Comparison of ENCODE assay signal across 28 mouse cellular contexts in genomic region chr9:35632981-35633380, GRCm38 (mm10). TPM values are rescaled to one million over a fixed set of nuclear protein-coding genes. Genes with fewer than 3 reads are reported as not detected.
A peak's percentile ranks its signal among the peaks of the same experiment; 100 is the strongest.
DNase-seq lines count a peak whose midpoint lies in the region; ATAC-seq and TF ChIP-seq lines count a peak whose summit lies in the region.
"Had no signal": no experiment of that assay in that cellular context is flagged by ENCODE, and none has a peak within 500 bp of the region (broad histone marks: within the 10 kb centered on the region; RNA-seq: fewer than 3 reads in every experiment).

No protein-coding gene starts in this region.

- DNase-seq in embryonic facial prominence, embryonic 10.5 days (ENCODE audit: low spot score), result no peak
- no peak for DNase-seq in heart, adult 2 months
- peak; percentile 4 for DNase-seq in kidney, postnatal 14 days
- DNase-seq in kidney, adult 9 months, result no peak
- peak; percentile 45 for DNase-seq in adipocyte (ENCODE audit: low spot score)
- DNase-seq: adrenal gland, adult 2 months; adrenal gland, postnatal 25 days; cerebellum, adult 18-20 months; cerebellum, adult 9-11 months; cerebellum, postnatal 36 days; gastrocnemius, adult 2 months; gastrocnemius, postnatal 25 days; heart, postnatal 14 days had no signal

- 0 out of 2 replicates have a peak, but pooled peaks have one; percentile 15 for ATAC-seq in embryonic facial prominence, embryonic 15.5 days (ENCODE audit: insufficient number of reproducible peaks, low FRiP score, low TSS enrichment, low read depth)
- peak; percentile 18; the same call in 1 of the 2 replicates for ATAC-seq in heart, embryonic 16.5 days (replicated peaks; ENCODE audit: extremely low read depth, insufficient read depth, low FRiP score)
- ATAC-seq: activated CD4-positive, CD25-positive, alpha-beta regulatory T cell, adult 4 months; forebrain, embryonic 14.5 days; hindbrain, embryonic 16.5 days; inflammation-experienced regulatory T-cells, adult 6 months; Patski had no signal

- H3K27me3 ChIP-seq in embryonic facial prominence, embryonic 15.5 days, result no peaks in the 10 kb centered on the region
- no peaks in the 10 kb centered on the region for H3K27me3 ChIP-seq in embryonic facial prominence, embryonic 10.5 days (replicated peaks; ENCODE audit: low read depth, poor library complexity, severe bottlenecking)
- no peaks in the 10 kb centered on the region for H3K27me3 ChIP-seq in heart, embryonic 16.5 days (ENCODE audit: control insufficient read depth, insufficient read depth, low read length)
- H3K27me3 ChIP-seq in heart, adult 2 months (ENCODE audit: control insufficient read depth, insufficient read depth, low read length), result no peaks in the 10 kb centered on the region
- H3K27me3 ChIP-seq: heart, embryonic 13.5 days had no signal

- WGBS in embryonic facial prominence, embryonic 15.5 days, result 67% methylated on average over 1 of the region's 1 CpGs
- WGBS in embryonic facial prominence, embryonic 10.5 days, result 87% methylated on average over 1 of the region's 1 CpGs
- 61% methylated on average over 1 of the region's 1 CpGs for WGBS in heart, embryonic 16.5 days
- 57% methylated on average over 1 of the region's 1 CpGs for WGBS in heart, adult 2 months

- no peaks in the 10 kb centered on the region for H3K9me3 ChIP-seq in embryonic facial prominence, embryonic 15.5 days (replicated peaks)
- H3K9me3 ChIP-seq in embryonic facial prominence, embryonic 10.5 days, result no peaks in the 10 kb centered on the region
- H3K9me3 ChIP-seq in heart, embryonic 16.5 days (replicated peaks; ENCODE audit: control insufficient read depth, low read length), result no peaks in the 10 kb centered on the region
- H3K9me3 ChIP-seq: heart, embryonic 13.5 days had no signal

- TF ChIP-seq POLR2A in heart, adult 2 months (IDR thresholded peaks at IDR 0.05; ENCODE audit: insufficient read depth, low read depth, low read length), result no peak

- H3K79me2 ChIP-seq in heart, adult 2 months (replicated peaks; ENCODE audit: control insufficient read depth, insufficient read depth, low read length), result no peaks in the 10 kb centered on the region

- H3K9ac ChIP-seq in embryonic facial prominence, embryonic 15.5 days, result no peak overlapping the region
- H3K9ac ChIP-seq in heart, embryonic 16.5 days (ENCODE audit: low read length), result no peak overlapping the region
- no peak overlapping the region for H3K9ac ChIP-seq in heart, adult 2 months (ENCODE audit: low read depth, low read length)
- H3K9ac ChIP-seq: heart, embryonic 13.5 days had no signal

- no peaks in the 10 kb centered on the region for H3K4me1 ChIP-seq in embryonic facial prominence, embryonic 15.5 days
- no peaks in the 10 kb centered on the region for H3K4me1 ChIP-seq in embryonic facial prominence, embryonic 10.5 days
- H3K4me1 ChIP-seq in heart, embryonic 16.5 days (ENCODE audit: control insufficient read depth, insufficient read depth, low read length), result no peaks in the 10 kb centered on the region
- no peaks in the 10 kb centered on the region for H3K4me1 ChIP-seq in heart, adult 2 months (ENCODE audit: control insufficient read depth, insufficient read depth, low read length)
- H3K4me1 ChIP-seq: forebrain, embryonic 10.5 days; heart, embryonic 13.5 days; hindbrain, embryonic 10.5 days had no signal

- no peak for TF ChIP-seq CTCF in heart, adult 2 months (IDR thresholded peaks at IDR 0.05)

- H3K36me3 ChIP-seq in embryonic facial prominence, embryonic 15.5 days, result no peaks in the 10 kb centered on the region
- H3K36me3 ChIP-seq in embryonic facial prominence, embryonic 10.5 days (replicated peaks), result no peaks in the 10 kb centered on the region
- no peaks in the 10 kb centered on the region for H3K36me3 ChIP-seq in heart, embryonic 16.5 days (ENCODE audit: control insufficient read depth, insufficient read depth)
- H3K36me3 ChIP-seq in heart, adult 2 months (ENCODE audit: control insufficient read depth, insufficient read depth, low read length), result no peaks in the 10 kb centered on the region
- H3K36me3 ChIP-seq: forebrain, embryonic 10.5 days; heart, embryonic 13.5 days; hindbrain, embryonic 10.5 days had no signal

- H3K4me3 ChIP-seq in embryonic facial prominence, embryonic 15.5 days (replicated peaks), result no peak overlapping the region
- no peak overlapping the region for H3K4me3 ChIP-seq in embryonic facial prominence, embryonic 10.5 days
- H3K4me3 ChIP-seq in heart, embryonic 16.5 days (ENCODE audit: low read length), result no peak overlapping the region
- no peak overlapping the region for H3K4me3 ChIP-seq in heart, adult 2 months
- H3K4me3 ChIP-seq: erythroblast, embryonic 14.5 days; forebrain, embryonic 10.5 days; gastrocnemius, adult 2 months; heart, embryonic 13.5 days; hindbrain, embryonic 10.5 days had no signal

- no peak overlapping the region for H3K27ac ChIP-seq in embryonic facial prominence, embryonic 15.5 days (replicated peaks)
- no peak overlapping the region for H3K27ac ChIP-seq in embryonic facial prominence, embryonic 10.5 days (replicated peaks)
- H3K27ac ChIP-seq in heart, embryonic 16.5 days (ENCODE audit: low read length), result no peak overlapping the region
- no peak overlapping the region for H3K27ac ChIP-seq in heart, adult 2 months
- H3K27ac ChIP-seq: forebrain, embryonic 10.5 days; gastrocnemius, adult 2 months; heart, embryonic 13.5 days; hindbrain, embryonic 10.5 days had no signal

- no peak for TF ChIP-seq EP300 in heart, adult 2 months (IDR thresholded peaks at IDR 0.05; ENCODE audit: insufficient read depth, low read depth, low read length)

- intact Hi-C loops in heart, adult 2 months (cut with DNase I), result no loop called here

- H3K4me2 ChIP-seq in embryonic facial prominence, embryonic 15.5 days (replicated peaks), result no peak overlapping the region
- H3K4me2 ChIP-seq in heart, embryonic 16.5 days (ENCODE audit: low read depth, low read length), result no peak overlapping the region
- H3K4me2 ChIP-seq: heart, embryonic 13.5 days had no signal

RNA-seq across cellular contexts. Expression of gene Pate3, which starts 15.0 kb away (rescaled TPM):
- not detected in 2 replicates for polyA plus RNA-seq in embryonic facial prominence, embryonic 15.5 days (2015; fragmentation: Nextera tagmentation; extraction: Ambion mirVana)
- not detected in 2 replicates for polyA plus RNA-seq in embryonic facial prominence, embryonic 10.5 days (2016; fragmentation: Nextera tagmentation; extraction: Ambion mirVana)
- not detected in 2 replicates for polyA plus RNA-seq in heart, embryonic 16.5 days (2015; fragmentation: Nextera tagmentation; extraction: Ambion mirVana)
- total RNA-seq in heart, adult 2 months (2021), result not detected
- polyA plus RNA-seq in heart, adult 2 months (2012; rRNA removed), result not detected in 2 replicates
- total RNA-seq: adrenal gland, adult 2 months; adrenal gland, postnatal 25 days; gastrocnemius, adult 2 months; gastrocnemius, postnatal 25 days; granulocyte monocyte progenitor cell, adult 5-6 weeks; heart, postnatal 14 days; MEL had no signal
- polyA plus RNA-seq: activated CD4-positive, CD25-positive, alpha-beta regulatory T cell, adult 4 months; adrenal gland, adult 2 months; C2C12; embryonic facial prominence, embryonic 14.5 days; erythroblast, embryonic 14.5 days; forebrain, embryonic 10.5 days; forebrain, embryonic 14.5 days; heart, embryonic 13.5 days; hindbrain, embryonic 10.5 days; hindbrain, embryonic 16.5 days; inflammation-experienced regulatory T-cells, adult 6 months; Patski had no signal

RNA-seq across cellular contexts. Expression of gene Pate4, which starts 21.2 kb away (rescaled TPM):
- 0.27 TPM in 1 of 2 replicates, not detected in the other for polyA plus RNA-seq in embryonic facial prominence, embryonic 15.5 days (2015; fragmentation: Nextera tagmentation; extraction: Ambion mirVana)
- polyA plus RNA-seq in embryonic facial prominence, embryonic 10.5 days (2016; fragmentation: Nextera tagmentation; extraction: Ambion mirVana), result not detected in 2 replicates
- polyA plus RNA-seq in heart, embryonic 16.5 days (2015; fragmentation: Nextera tagmentation; extraction: Ambion mirVana), result not detected in 2 replicates
- total RNA-seq in heart, adult 2 months (2021), result not detected
- polyA plus RNA-seq in heart, adult 2 months (2012; rRNA removed), result not detected in 2 replicates
- total RNA-seq: adrenal gland, adult 2 months; adrenal gland, postnatal 25 days; gastrocnemius, adult 2 months; gastrocnemius, postnatal 25 days; granulocyte monocyte progenitor cell, adult 5-6 weeks; heart, postnatal 14 days; MEL had no signal
- polyA plus RNA-seq: adrenal gland, adult 2 months; C2C12; embryonic facial prominence, embryonic 14.5 days; erythroblast, embryonic 14.5 days; forebrain, embryonic 10.5 days; forebrain, embryonic 14.5 days; heart, embryonic 13.5 days; hindbrain, embryonic 10.5 days; hindbrain, embryonic 16.5 days; inflammation-experienced regulatory T-cells, adult 6 months; Patski had no signal

RNA-seq across cellular contexts. Expression of gene Pate1, which starts 54.2 kb away (rescaled TPM):
- polyA plus RNA-seq in embryonic facial prominence, embryonic 15.5 days (2015; fragmentation: Nextera tagmentation; extraction: Ambion mirVana), result not detected in 2 replicates
- polyA plus RNA-seq in embryonic facial prominence, embryonic 10.5 days (2016; fragmentation: Nextera tagmentation; extraction: Ambion mirVana), result 0.16 TPM in 1 of 2 replicates, not detected in the other
- not detected in 2 replicates for polyA plus RNA-seq in heart, embryonic 16.5 days (2015; fragmentation: Nextera tagmentation; extraction: Ambion mirVana)
- not detected for total RNA-seq in heart, adult 2 months (2021)
- not detected in 2 replicates for polyA plus RNA-seq in heart, adult 2 months (2012; rRNA removed)
- total RNA-seq: adrenal gland, adult 2 months; adrenal gland, postnatal 25 days; gastrocnemius, adult 2 months; gastrocnemius, postnatal 25 days; granulocyte monocyte progenitor cell, adult 5-6 weeks; heart, postnatal 14 days; MEL had no signal
- polyA plus RNA-seq: activated CD4-positive, CD25-positive, alpha-beta regulatory T cell, adult 4 months; adrenal gland, adult 2 months; embryonic facial prominence, embryonic 14.5 days; erythroblast, embryonic 14.5 days; forebrain, embryonic 10.5 days; forebrain, embryonic 14.5 days; heart, embryonic 13.5 days; hindbrain, embryonic 10.5 days; hindbrain, embryonic 16.5 days; inflammation-experienced regulatory T-cells, adult 6 months; Patski had no signal

Comparison
In these comparisons a context has a peak if more than half of its experiments do, and no peak if none do; other contexts are left out.
1. DNase-seq: peak in kidney, postnatal 14 days (single experiment) and adipocyte (single experiment); none in embryonic facial prominence, embryonic 10.5 days (single experiment), heart, adult 2 months (0 of 2) and kidney, adult 9 months (single experiment).